Mouse (Mus musculus) layer of hippocampus, adult 2 months (tissue): ENCODE measurements around the gene Ccl6. TPM values are rescaled to one million over a fixed set of nuclear protein-coding genes. Genes with fewer than 3 reads are reported as not detected.

Experiments used
- DNase-seq, 2 experiments: peaks; one replicate each; pipeline ENCODE4 v3.0.0; 2022; ENCODE audit warnings: low spot score in 2 of 2
- H3K27ac ChIP-seq: fragments of 200-600 bp; 2 replicates; pipeline ENCODE4 v1.8.1; 2022
- H3K4me3 ChIP-seq: fragments of 200-600 bp; 2 replicates; pipeline ENCODE4 v1.8.1; 2022; ENCODE audit warnings: mild to moderate bottlenecking
- CTCF ChIP-seq: fragments of 200-600 bp; conservative IDR thresholded peaks from 2 replicates; pipeline ENCODE4 v1.8.1; 2022; ENCODE audit warnings: antibody characterized with exemption, mild to moderate bottlenecking, moderate library complexity
- long read RNA-seq, 2 experiments: library from polyadenylated mRNA; stranded (forward); transcript quantifications; one replicate each; pipeline ENCODE4 v2.0.0; 2021; ENCODE audit warnings: borderline mapping rate in 2 of 2
- total RNA-seq, 2 experiments: library from RNA; stranded (reverse); gene quantifications; 2 replicates each; pipeline ENCODE4 v1.2.3; 2021

Gene Ccl6
- total RNA-seq = 1 to 10 TPM; 1.1 to 1.4 TPM
- long read RNA-seq, experiment 1 = 0 reads
- long read RNA-seq, experiment 2, partial matches to known transcripts = 1 of 3 reads
- long read RNA-seq, experiment 2, other reads (novel, unspliced or antisense) = 0 of 3 reads

GRCm38 (mm10) chr11:83592853-83593252 lies at the start of gene Ccl6:
Gene Ccl6, minus strand, starts transcription at chr11:83593087.
- TF ChIP-seq CTCF = no peak
- H3K4me3 ChIP-seq = no peak within 1 kb of the TSS
- no peak for DNase-seq
- no peak within 1 kb of the TSS for H3K27ac ChIP-seq

- H3K4me3 ChIP-seq = no peak overlapping the region
- TF ChIP-seq CTCF = no peak
- H3K27ac ChIP-seq = no peak overlapping the region
- DNase-seq = no peak
Observed at GRCm38 (mm10) chr11:83641216-83641615, 48.3 kb upstream of the Ccl6 start.

- no peak for TF ChIP-seq CTCF
- DNase-seq = no peak
- Histone ChIP-seq H3K4me3 (no peak overlapping the region), H3K27ac (no peak overlapping the region)
Observed at GRCm38 (mm10) chr11:83640141-83640540, 47.3 kb upstream of the Ccl6 start.

GRCm38 (mm10) chr11:83639533-83639932 lies 46.6 kb upstream of the Ccl6 start:
- peak; percentile 51 for TF ChIP-seq CTCF
- H3K27ac ChIP-seq = no peak overlapping the region

GRCm38 (mm10) chr11:83638934-83639333 lies 46.0 kb upstream of the Ccl6 start:
- H3K4me3 ChIP-seq = no peak overlapping the region
- TF ChIP-seq CTCF = no peak
- no peak overlapping the region for H3K27ac ChIP-seq
- no peak for DNase-seq

More at GRCm38 (mm10) chr11:83639533-83639932, 46.6 kb upstream of the Ccl6 start:
- DNase-seq = no peak
- H3K4me3 ChIP-seq = no peak overlapping the region

GRCm38 (mm10) chr11:83636742-83637235 lies 43.9 kb upstream of the Ccl6 start:
- no peak overlapping the region for H3K27ac ChIP-seq
- no peak overlapping the region for H3K4me3 ChIP-seq
- TF ChIP-seq CTCF = no peak
- no peak for DNase-seq

- no peak for DNase-seq
- TF ChIP-seq CTCF = peak; percentile 59
- Histone ChIP-seq H3K4me3 (no peak overlapping the region), H3K27ac (no peak overlapping the region)
Observed at GRCm38 (mm10) chr11:83634898-83635297, 42.0 kb upstream of the Ccl6 start.

GRCm38 (mm10) chr11:83634425-83634824 lies 41.5 kb upstream of the Ccl6 start:
- no peak for TF ChIP-seq CTCF
- Histone ChIP-seq H3K27ac (no peak overlapping the region), H3K4me3 (no peak overlapping the region)
- DNase-seq = no peak

- no peak for DNase-seq
- H3K4me3 ChIP-seq = no peak overlapping the region
- TF ChIP-seq CTCF = peak; percentile 56
- H3K27ac ChIP-seq = no peak overlapping the region
Observed at GRCm38 (mm10) chr11:83632744-83633143, 39.9 kb upstream of the Ccl6 start.

GRCm38 (mm10) chr11:83631065-83631464 lies 38.2 kb upstream of the Ccl6 start:
- no peak overlapping the region for H3K27ac ChIP-seq
- no peak overlapping the region for H3K4me3 ChIP-seq
- no peak for DNase-seq
- no peak for TF ChIP-seq CTCF

- no peak overlapping the region for H3K27ac ChIP-seq
- DNase-seq = no peak
- no peak overlapping the region for H3K4me3 ChIP-seq
- TF ChIP-seq CTCF = no peak
Observed at GRCm38 (mm10) chr11:83630630-83631029, 37.7 kb upstream of the Ccl6 start.

GRCm38 (mm10) chr11:83628808-83629207 lies 35.9 kb upstream of the Ccl6 start:
- Histone ChIP-seq H3K4me3 (no peak overlapping the region), H3K27ac (no peak overlapping the region)
- DNase-seq = no peak
- no peak for TF ChIP-seq CTCF

GRCm38 (mm10) chr11:83623586-83623985 lies 30.7 kb upstream of the Ccl6 start:
- no peak for DNase-seq
- Histone ChIP-seq H3K4me3 (no peak overlapping the region), H3K27ac (no peak overlapping the region)
- TF ChIP-seq CTCF = no peak

GRCm38 (mm10) chr11:83619037-83619436 lies 26.1 kb upstream of the Ccl6 start:
- DNase-seq = no peak
- Histone ChIP-seq H3K4me3 (no peak overlapping the region), H3K27ac (no peak overlapping the region)
- TF ChIP-seq CTCF = no peak
